Mouse (Mus musculus) forebrain, embryonic 10.5 days (tissue): ENCODE measurements around the gene 2310061I04Rik. TPM values are rescaled to one million over a fixed set of nuclear protein-coding genes. Genes with fewer than 3 reads are reported as not detected.

Experiments used
- DNase-seq: peaks from one replicate; pipeline ENCODE4 v3.0.0-alpha.2; 2017; ENCODE audit warnings: low spot score; ENCODE audit errors: extremely low spot score
- H3K27ac ChIP-seq: fragments of 300-500 bp; sonication (generic); 2 replicates; pipeline ENCODE4 v1.5.1; 2016; ENCODE audit warnings: mild to moderate bottlenecking
- H3K27me3 ChIP-seq: fragments of 300-500 bp; sonication (generic); 2 replicates; pipeline ENCODE4 v1.6.1; 2016; ENCODE audit warnings: mild to moderate bottlenecking; ENCODE audit not compliant: poor library complexity, severe bottlenecking
- H3K36me3 ChIP-seq: fragments of 300-500 bp; sonication (generic); replicated peaks from 2 replicates; pipeline ENCODE4 v1.6.1; 2016; ENCODE audit warnings: mild to moderate bottlenecking, moderate library complexity
- H3K4me1 ChIP-seq: fragments of 300-500 bp; sonication (generic); 2 replicates; pipeline ENCODE4 v1.6.1; 2016
- H3K4me3 ChIP-seq: fragments of 300-500 bp; sonication (generic); 2 replicates; pipeline ENCODE4 v1.5.1; 2016; ENCODE audit warnings: mild to moderate bottlenecking, moderate library complexity
- H3K9me3 ChIP-seq: fragments of 300-500 bp; sonication (generic); 2 replicates; pipeline ENCODE4 v1.6.1; 2016; ENCODE audit warnings: mild to moderate bottlenecking, moderate library complexity
- WGBS: fragments of 180-500 bp; shearing (Covaris S2); methylation state at CpG from one replicate; pipeline ENCODE4 v1.1.7; 2016; 5-methylcytosine and 5-hydroxymethylcytosine counted together
- polyA plus RNA-seq: library from polyadenylated mRNA; unstranded; fragments of >200 nt; fragmentation: Nextera tagmentation; extraction: Ambion mirVana; gene quantifications from 2 replicates; pipeline ENCODE4 v1.2.1, GENCODE M21; 2016

The 2310061I04Rik gene
- polyA plus RNA-seq, 1 experiment from 2014 or later = 29.8 TPM

GRCm38 (mm10) chr17:35920862-35921562 lies 23.8 kb upstream of the 2310061I04Rik start:
- WGBS = 81% methylated on average over 5 of the region's 5 CpGs
- H3K27ac ChIP-seq = peak overlapping the region; percentile 97

GRCm38 (mm10) chr17:35920384-35920783 lies 23.2 kb upstream of the 2310061I04Rik start:
- WGBS = 85% methylated on average over 1 of the region's 1 CpGs
- H3K4me3 ChIP-seq = peak overlapping the region; percentile 83; the same call in 1 of the 2 replicates

More at GRCm38 (mm10) chr17:35920862-35921562, 23.8 kb upstream of the 2310061I04Rik start:
- Histone ChIP-seq H3K4me3 (peak overlapping the region; percentile 18; the same call in 1 of the 2 replicates), H3K4me1 (peaks cover 27% of the 10 kb centered on the region), H3K9me3 (no peaks in the 10 kb centered on the region), H3K27me3 (no peaks in the 10 kb centered on the region), H3K36me3 (peaks cover 64% of the 10 kb centered on the region)
- DNase-seq = no peak

GRCm38 (mm10) chr17:35919864-35920301 lies 22.7 kb upstream of the 2310061I04Rik start:
- peak overlapping the region; percentile 83 for H3K4me3 ChIP-seq
- no peaks in the 10 kb centered on the region for H3K27me3 ChIP-seq
- peaks cover 52% of the 10 kb centered on the region for H3K36me3 ChIP-seq
- H3K27ac ChIP-seq = peak overlapping the region; percentile 97
- H3K9me3 ChIP-seq = no peaks in the 10 kb centered on the region
- DNase-seq = no peak
- peaks cover 36% of the 10 kb centered on the region for H3K4me1 ChIP-seq
- WGBS = 65% methylated on average over 6 of the region's 6 CpGs

More at GRCm38 (mm10) chr17:35920384-35920783, 23.2 kb upstream of the 2310061I04Rik start:
- Histone ChIP-seq H3K27ac (peak overlapping the region; percentile 97), H3K9me3 (no peaks in the 10 kb centered on the region), H3K27me3 (no peaks in the 10 kb centered on the region), H3K4me1 (peaks cover 31% of the 10 kb centered on the region), H3K36me3 (peaks cover 57% of the 10 kb centered on the region)
- no peak for DNase-seq

- Histone ChIP-seq H3K9me3 (no peaks in the 10 kb centered on the region), H3K36me3 (peaks cover 50% of the 10 kb centered on the region), H3K27me3 (no peaks in the 10 kb centered on the region), H3K4me1 (peaks cover 36% of the 10 kb centered on the region), H3K4me3 (peak overlapping the region; percentile 83), H3K27ac (peak overlapping the region; percentile 97)
- WGBS = 21% methylated on average over 7 of the region's 7 CpGs
- peak; percentile 88 for DNase-seq
Measured at GRCm38 (mm10) chr17:35919060-35919715, 22.0 kb upstream of the 2310061I04Rik start.

- Histone ChIP-seq H3K4me1 (peaks cover 36% of the 10 kb centered on the region), H3K27me3 (no peaks in the 10 kb centered on the region), H3K4me3 (peak overlapping the region; percentile 83), H3K9me3 (no peaks in the 10 kb centered on the region), H3K36me3 (peaks cover 50% of the 10 kb centered on the region), H3K27ac (peak overlapping the region; percentile 97)
- under 1% methylated on average over 11 of the region's 11 CpGs for WGBS
- peak; percentile 53 for DNase-seq
Measured at GRCm38 (mm10) chr17:35918276-35919059, 21.2 kb upstream of the 2310061I04Rik start.

- H3K9me3 ChIP-seq = no peaks in the 10 kb centered on the region
- peak overlapping the region; percentile 83 for H3K4me3 ChIP-seq
- H3K36me3 ChIP-seq = peaks cover 50% of the 10 kb centered on the region
- H3K27me3 ChIP-seq = no peaks in the 10 kb centered on the region
- WGBS = under 1% methylated on average over 13 of the region's 13 CpGs
- peak; percentile 65 for DNase-seq
- H3K27ac ChIP-seq = peak overlapping the region; percentile 97
- H3K4me1 ChIP-seq = peaks cover 36% of the 10 kb centered on the region
Measured at GRCm38 (mm10) chr17:35917463-35918251, 20.4 kb upstream of the 2310061I04Rik start.

GRCm38 (mm10) chr17:35917143-35917462 lies 19.9 kb upstream of the 2310061I04Rik start:
- no peak for DNase-seq
- WGBS = 0% methylated on average over 8 of the region's 8 CpGs

GRCm38 (mm10) chr17:35916297-35917142 lies 19.3 kb upstream of the 2310061I04Rik start, which contains the start of the genes Mrps18b and Ppp1r10:
Gene Mrps18b, minus strand, starts transcription at chr17:35916389.
Gene Ppp1r10, plus strand, starts transcription at chr17:35916434.
- Histone ChIP-seq H3K4me3 (peak within 1 kb of the TSS; percentile 83), H3K36me3 (peaks cover 54% of the 10 kb centered on the region), H3K27me3 (no peaks in the 10 kb centered on the region), H3K9me3 (no peaks in the 10 kb centered on the region), H3K27ac (peak within 1 kb of the TSS; percentile 97), H3K4me1 (peaks cover 34% of the 10 kb centered on the region)
- peak; percentile 99 for DNase-seq
- WGBS = under 1% methylated on average over 83 of the region's 83 CpGs

More at GRCm38 (mm10) chr17:35917143-35917462, 19.9 kb upstream of the 2310061I04Rik start:
- Histone ChIP-seq H3K9me3 (no peaks in the 10 kb centered on the region), H3K36me3 (peaks cover 51% of the 10 kb centered on the region), H3K27me3 (no peaks in the 10 kb centered on the region), H3K27ac (peak overlapping the region; percentile 97), H3K4me1 (peaks cover 36% of the 10 kb centered on the region), H3K4me3 (peak overlapping the region; percentile 83)

- Histone ChIP-seq H3K36me3 (peaks cover 62% of the 10 kb centered on the region), H3K27ac (peak overlapping the region; percentile 97), H3K4me3 (peak overlapping the region; percentile 83), H3K4me1 (peaks cover 26% of the 10 kb centered on the region), H3K9me3 (no peaks in the 10 kb centered on the region), H3K27me3 (no peaks in the 10 kb centered on the region)
- 3% methylated on average over 28 of the region's 28 CpGs for WGBS
- no peak for DNase-seq
Measured at GRCm38 (mm10) chr17:35915538-35916296, 18.5 kb upstream of the 2310061I04Rik start.

- WGBS = 84% methylated on average over 6 of the region's 6 CpGs
- Histone ChIP-seq H3K9me3 (no peaks in the 10 kb centered on the region), H3K27ac (no peak overlapping the region), H3K4me3 (peak overlapping the region; percentile 83), H3K36me3 (peaks cover 60% of the 10 kb centered on the region), H3K4me1 (peaks cover 21% of the 10 kb centered on the region), H3K27me3 (no peaks in the 10 kb centered on the region)
- DNase-seq = no peak
Measured at GRCm38 (mm10) chr17:35914975-35915374, 17.7 kb upstream of the 2310061I04Rik start.
